Mouse (Mus musculus) kidney, adult 8-10 months (tissue): Measurements from ENCODE around the gene Nfe2l3.
"Not testable (repeated sequence)": the region's sequence is repeated elsewhere in the genome, so short reads cannot be mapped to it uniquely, and the experiment has no call there.

Experiments used
- DNase-seq, 2 experiments: peaks; one replicate each; pipeline ENCODE4 v3.0.0; 2022

The Nfe2l3 gene

GRCm38 (mm10) chr6:51432535-51433397 is at the start of gene Nfe2l3:
Gene Nfe2l3, plus strand, starts transcription at chr6:51432670.
- DNase-seq: peak in 1 of 2 experiments; percentile 33

- peak; percentile 74 to 89 for DNase-seq
These were observed 48.4 kb upstream of the Nfe2l3 start for GRCm38 (mm10) chr6:51383769-51384755.

GRCm38 (mm10) chr6:51390505-51390904 is 42.0 kb upstream of the Nfe2l3 start:
- DNase-seq: no peak

DNA sequence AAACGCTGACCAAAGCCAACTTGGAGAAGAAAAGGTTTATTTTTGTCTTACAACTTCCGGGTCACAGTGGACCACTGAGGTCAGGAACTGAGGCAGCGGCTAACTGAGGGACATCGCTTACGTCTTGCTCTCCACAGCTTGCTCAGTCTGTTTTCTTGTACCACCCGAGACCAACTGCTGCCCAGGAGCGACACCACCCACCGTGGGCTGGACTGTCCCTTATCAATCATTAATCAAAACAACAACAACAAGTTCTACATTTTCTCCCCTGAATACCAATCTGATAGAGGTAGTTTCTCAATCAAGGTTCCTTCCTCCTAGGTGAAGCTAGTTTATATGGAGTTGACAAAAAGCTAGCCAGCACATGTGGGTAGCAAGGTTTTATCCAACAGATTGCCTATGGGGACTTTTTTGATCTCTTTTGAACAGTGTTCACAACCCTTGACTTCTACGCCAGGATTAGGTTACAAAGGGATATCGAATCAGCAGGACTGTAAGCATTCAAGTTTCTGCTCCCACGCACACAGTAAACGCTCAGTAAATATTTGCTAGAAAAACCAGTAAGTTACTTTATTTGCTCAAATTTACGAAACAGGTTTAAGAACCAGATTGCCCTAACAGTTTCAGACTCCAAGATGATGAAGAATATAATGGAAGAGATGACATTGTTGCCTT is 40.5 kb upstream of the Nfe2l3 start:
- DNase-seq: peak in 1 of 2 experiments; percentile 10

- no peak for DNase-seq
These were observed 38.9 kb upstream of the Nfe2l3 start for GRCm38 (mm10) chr6:51393341-51394128.

GRCm38 (mm10) chr6:51394367-51394766 is 38.1 kb upstream of the Nfe2l3 start:
- not testable (repeated sequence) for DNase-seq

DNA sequence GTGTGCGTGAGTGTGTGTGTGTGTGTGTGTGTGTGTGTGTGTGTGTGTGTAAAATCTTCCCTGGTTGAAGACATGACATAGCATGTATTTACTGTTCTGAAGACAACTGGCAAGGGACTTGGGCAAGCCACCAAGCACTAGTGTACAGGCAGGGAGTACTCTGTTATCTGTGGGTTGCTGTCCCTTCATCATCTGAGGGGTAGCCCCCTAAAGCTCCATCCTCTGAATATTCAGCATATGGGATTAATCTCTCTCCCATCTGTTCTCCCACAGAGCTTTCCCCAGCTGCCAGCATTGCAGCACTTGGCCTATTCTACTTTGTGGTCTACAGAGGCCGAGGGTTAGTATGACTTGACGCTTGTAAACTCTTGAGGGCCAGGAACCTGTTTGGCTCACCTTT is 37.5 kb upstream of the Nfe2l3 start:
- not testable (repeated sequence) for DNase-seq

- DNase-seq: no peak
These were observed 37.0 kb upstream of the Nfe2l3 start for GRCm38 (mm10) chr6:51395486-51395885.

DNA sequence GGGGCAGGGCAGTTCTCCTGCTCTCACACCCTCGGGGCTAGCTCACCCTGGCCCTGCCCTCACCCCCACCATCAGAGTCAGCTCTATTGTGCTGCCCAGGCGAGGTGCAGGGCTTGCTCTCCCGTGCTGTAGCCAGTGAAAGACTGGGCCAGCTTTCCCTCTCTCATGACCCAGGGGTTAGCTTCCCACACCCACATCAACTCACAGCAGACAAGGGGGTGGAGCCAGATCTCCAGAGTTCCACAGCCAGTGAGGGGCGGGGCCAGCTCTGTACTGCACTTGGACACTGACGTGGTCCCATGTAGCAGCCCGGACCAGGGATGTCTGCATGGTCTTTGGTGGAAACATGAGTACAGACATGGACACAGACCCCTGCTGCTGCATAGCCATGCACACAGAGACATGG is 33.4 kb upstream of the Nfe2l3 start:
- DNase-seq: peak in 1 of 2 experiments; percentile 14

DNA sequence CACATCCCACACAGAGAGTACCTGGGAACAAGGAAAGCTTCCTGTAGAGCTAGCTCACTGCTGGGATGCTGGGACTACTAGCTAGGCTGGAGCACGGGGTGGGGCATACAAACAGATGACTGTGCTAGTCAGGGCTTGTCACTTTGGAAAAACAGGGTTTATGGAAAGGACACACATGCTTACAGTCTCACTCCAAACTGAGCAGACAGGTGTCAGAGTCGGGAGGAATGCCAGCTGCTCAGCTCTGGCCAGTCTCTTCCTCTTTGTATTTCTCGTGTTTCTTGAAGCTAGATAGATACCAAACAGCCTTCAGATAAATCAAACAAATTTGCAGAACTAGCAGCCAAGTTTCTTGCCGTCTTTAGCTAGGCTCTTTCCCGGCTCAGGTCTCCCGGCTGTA is 31.2 kb upstream of the Nfe2l3 start:
- DNase-seq: no peak

DNA sequence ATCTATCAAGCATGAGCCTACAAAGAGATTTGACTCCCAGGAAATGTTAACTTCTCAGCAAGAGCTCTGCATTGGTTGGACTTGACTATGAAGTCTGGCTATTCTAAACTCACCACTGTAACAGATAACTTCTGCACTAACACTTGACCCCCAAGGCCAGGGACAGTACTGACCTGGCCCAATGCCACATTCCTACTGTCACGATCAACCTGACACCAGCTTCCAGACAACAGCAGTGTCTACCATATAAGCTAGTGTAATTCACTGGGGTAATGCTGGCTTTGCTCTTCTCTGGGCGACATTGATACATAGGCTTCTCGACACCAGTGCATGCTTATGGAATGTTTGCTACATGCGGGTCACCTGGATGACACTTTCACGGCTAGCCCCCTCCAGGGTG is 28.9 kb upstream of the Nfe2l3 start:
- DNase-seq: no peak

- no peak for DNase-seq
These were observed 28.0 kb upstream of the Nfe2l3 start for GRCm38 (mm10) chr6:51404502-51404901.

DNA sequence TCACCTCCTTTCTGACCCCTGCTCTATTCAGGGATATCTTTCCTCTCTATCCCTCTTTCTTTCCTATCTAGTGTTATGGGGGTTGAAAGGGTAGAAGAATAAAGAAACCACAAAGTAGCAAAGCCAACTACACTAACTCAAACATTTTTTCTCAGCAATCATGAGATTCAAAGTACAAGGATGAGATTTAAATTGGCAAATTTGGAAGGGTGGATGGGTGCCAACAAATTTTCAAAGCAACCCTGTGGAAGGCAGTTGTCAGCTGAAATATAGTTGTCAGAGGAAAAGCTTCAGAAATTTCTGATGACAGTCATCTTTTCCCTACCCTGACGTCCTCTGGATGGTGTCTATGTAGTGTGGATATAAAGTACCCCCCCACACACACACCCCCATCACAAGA is 16.0 kb upstream of the Nfe2l3 start:
- DNase-seq: no peak

- DNase-seq: no peak
These were observed 15.0 kb upstream of the Nfe2l3 start for GRCm38 (mm10) chr6:51417306-51417936.

- DNase-seq: no peak
These were observed 8.9 kb upstream of the Nfe2l3 start for GRCm38 (mm10) chr6:51423466-51424122.

DNA sequence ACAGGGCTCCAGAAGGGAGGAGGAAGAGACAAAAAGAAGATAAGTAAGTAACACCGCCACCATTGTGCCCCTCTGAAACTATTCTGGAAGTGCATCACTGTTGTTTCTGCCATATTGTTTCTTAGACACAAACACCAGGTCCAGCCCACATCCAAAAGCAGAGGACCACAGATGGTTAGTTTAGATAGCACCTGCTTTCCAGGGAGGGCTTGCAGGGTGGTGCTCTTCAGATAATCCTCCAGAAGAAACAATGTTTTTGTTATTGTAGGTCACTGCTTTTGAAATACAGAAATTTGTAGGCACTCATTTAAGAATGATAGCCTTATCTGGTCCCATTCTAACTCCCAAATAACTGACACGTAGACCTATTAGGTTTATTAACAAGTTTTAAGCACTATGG is 7.9 kb upstream of the Nfe2l3 start:
- DNase-seq: no peak

- DNase-seq: no peak
These were observed 1.8 kb downstream of the Nfe2l3 start for GRCm38 (mm10) chr6:51434270-51434669.

GRCm38 (mm10) chr6:51437665-51438064 is 5.2 kb downstream of the Nfe2l3 start:
- DNase-seq: no peak

DNA sequence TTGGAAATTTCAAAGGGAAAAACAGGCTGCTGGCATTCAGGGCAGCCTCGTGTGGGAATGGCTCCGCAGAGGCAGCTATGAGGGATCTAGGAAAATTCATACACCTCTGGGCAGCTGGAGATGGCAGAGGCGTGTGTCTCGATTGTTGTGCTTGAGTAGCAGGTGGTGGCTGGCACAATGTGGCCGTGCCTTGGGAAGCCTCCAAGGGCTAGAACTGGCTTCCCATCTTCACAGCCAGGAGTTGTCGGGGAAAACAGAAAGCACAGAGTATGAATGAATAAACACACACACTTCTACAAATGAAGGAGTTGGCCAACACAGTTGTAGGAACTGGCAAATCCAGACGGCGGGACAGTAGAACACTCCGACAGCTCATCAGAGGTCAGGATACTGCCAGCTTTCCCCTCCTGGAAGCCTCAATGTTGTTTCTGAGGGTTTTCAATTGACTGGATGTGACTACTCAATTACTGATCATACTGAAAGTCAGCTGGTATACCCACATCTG is 6.4 kb downstream of the Nfe2l3 start:
- no peak for DNase-seq

- no peak for DNase-seq
These were observed 9.8 kb downstream of the Nfe2l3 start for GRCm38 (mm10) chr6:51442191-51442835.
